Mouse (Mus musculus) liver, embryonic 12.5 days (tissue): Measurements from ENCODE around the gene Tacc3. TPM values are rescaled to one million over a fixed set of nuclear protein-coding genes. Genes with fewer than 3 reads are reported as not detected.

ENCODE experiments used
- polyA plus RNA-seq: library from polyadenylated mRNA; unstranded; fragments of >200 nt; fragmentation: Nextera tagmentation; extraction: Ambion mirVana; gene quantifications from 2 replicates; pipeline ENCODE4 v1.2.1, GENCODE M21; 2016

Gene Tacc3
- polyA plus RNA-seq, 1 experiment from 2014 or later: 199 TPM

Other genes starting within 250 kb of the Tacc3 start
- gene Nkx1-1, start 224.2 kb upstream of the Tacc3 start, polyA plus RNA-seq: not detected in 2 replicates
- 32.4 and 40.7 TPM in 2 replicates for gene Fam53a, start 28.5 kb upstream of the Tacc3 start, polyA plus RNA-seq
- gene Gm9903, start 28.2 kb upstream of the Tacc3 start, polyA plus RNA-seq: 0.11 and 0.19 TPM in 2 replicates
- 326 and 340 TPM in 2 replicates for gene Slbp, start 5.6 kb upstream of the Tacc3 start, polyA plus RNA-seq
- gene Tmem129, start 288 bp downstream of the Tacc3 start, polyA plus RNA-seq: 26.4 and 27.3 TPM in 2 replicates
- 4.5 and 4.8 TPM in 2 replicates for gene Fgfr3, start 63.5 kb downstream of the Tacc3 start, polyA plus RNA-seq
- gene Letm1, start 124.7 kb downstream of the Tacc3 start, polyA plus RNA-seq: 40.9 and 41.7 TPM in 2 replicates
- 38.1 and 40.0 TPM in 2 replicates for gene Nsd2, start 162.6 kb downstream of the Tacc3 start, polyA plus RNA-seq